Mouse (Mus musculus) bone marrow, adult 2 months (tissue): Measurements from ENCODE around the gene A1cf.

Experiments used
- CTCF ChIP-seq: fragments of 200-500 bp; IDR thresholded peaks from 2 replicates; pipeline ENCODE4 v1.5.1; 2011; ENCODE audit warnings: low read length, control low read depth; ENCODE audit not compliant: control insufficient read depth, insufficient read depth
- POLR2A ChIP-seq: fragments of 200-500 bp; IDR thresholded peaks from 2 replicates; pipeline ENCODE4 v1.6.1; 2011; ENCODE audit warnings: low read depth, mild to moderate bottlenecking, control low read depth, low read length, borderline replicate concordance; ENCODE audit not compliant: control insufficient read depth

DNA sequence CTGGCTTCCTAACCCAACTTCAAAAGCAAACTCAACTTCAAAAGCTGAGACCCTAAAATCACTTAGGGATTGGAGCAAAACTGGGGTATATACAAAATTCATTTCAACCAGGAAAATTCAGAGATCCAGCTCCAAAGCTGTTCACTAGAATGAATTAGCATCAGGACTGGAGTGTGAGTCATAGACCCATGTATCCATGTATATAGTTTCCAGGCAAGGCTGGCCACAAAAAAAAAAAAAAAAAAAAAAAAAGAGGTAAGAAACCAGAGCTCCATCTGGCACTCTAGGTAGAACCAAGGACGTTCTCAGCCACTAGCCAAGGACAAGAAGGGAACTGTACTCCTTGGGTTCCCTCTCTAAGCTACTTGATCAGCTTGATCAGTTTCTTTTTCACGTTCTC lies 85.2 kb downstream of the A1cf start:
- TF ChIP-seq CTCF (no peak), POLR2A (no peak)
